Mouse (Mus musculus) CH12.LX (cell line): Measurements from ENCODE around the gene Rap2c. TPM values are rescaled to one million over a fixed set of nuclear protein-coding genes. Genes with fewer than 3 reads are reported as not detected.

ENCODE experiments used
- DNase-seq: peaks from one replicate; pipeline ENCODE4 v3.0.0-alpha.2; 2013; ENCODE audit errors: extremely low read depth
- H3K27ac ChIP-seq: 2 replicates; pipeline ENCODE4 v1.5.1; 2012; ENCODE audit warnings: low read depth, mild to moderate bottlenecking, control low read depth, moderate library complexity; ENCODE audit not compliant: insufficient read depth
- H3K27me3 ChIP-seq: replicated peaks from 2 replicates; pipeline ENCODE3; 2012; ENCODE audit warnings: inconsistent platforms
- H3K36me3 ChIP-seq, 2 experiments: replicated peaks in 1 of 2; 2 replicates each; pipeline versions ENCODE3 to v1.6.1; 2012; ENCODE audit warnings: inconsistent platforms in 1 of 2, low read length in 1 of 2, mild to moderate bottlenecking in 1 of 2, mixed read lengths in 1 of 2, moderate library complexity in 1 of 2; ENCODE audit not compliant: control insufficient read depth in 1 of 2, insufficient read depth in 1 of 2
- H3K4me1 ChIP-seq, 2 experiments: 2 replicates each; pipeline ENCODE4 v1.6.1; 2012; ENCODE audit warnings: inconsistent platforms in 1 of 2, moderate library complexity in 1 of 2; ENCODE audit not compliant: insufficient read depth in 2 of 2, control insufficient read depth in 1 of 2
- H3K4me2 ChIP-seq: 2 replicates; pipeline ENCODE4 v1.6.1; 2012; ENCODE audit warnings: low read depth, mild to moderate bottlenecking, control low read depth; ENCODE audit not compliant: poor library complexity, insufficient read depth, severe bottlenecking
- H3K4me3 ChIP-seq, 3 experiments: fragments of 150-350 bp in 1 of 3; sonication (generic) in 1 of 3; replicated peaks in 1 of 3; 2 replicates each; pipeline versions ENCODE3 to v1.5.1; 2011 to 2012; ENCODE audit warnings: low read depth in 2 of 3, low read length in 2 of 3, mild to moderate bottlenecking in 2 of 3, moderate library complexity in 2 of 3, control low read depth in 1 of 3, improper control_type of control experiment in 1 of 3, inconsistent platforms in 1 of 3, mixed read lengths in 1 of 3; ENCODE audit not compliant: poor library complexity in 1 of 3
- H3K79me2 ChIP-seq: replicated peaks from 2 replicates; pipeline ENCODE4 v1.6.1; 2012; ENCODE audit warnings: mild to moderate bottlenecking, moderate library complexity; ENCODE audit not compliant: control insufficient read depth, poor library complexity, insufficient read depth, severe bottlenecking; ENCODE audit errors: extremely low read depth
- H3K9ac ChIP-seq: 2 replicates; pipeline ENCODE4 v1.6.1; 2012; ENCODE audit warnings: low read depth, mild to moderate bottlenecking, control low read depth, moderate library complexity; ENCODE audit not compliant: insufficient read depth
- H3K9me3 ChIP-seq: replicated peaks from 2 replicates; pipeline ENCODE3; 2012; ENCODE audit warnings: low read length, inconsistent platforms, mixed read lengths
- BHLHE40 ChIP-seq: IDR thresholded peaks from 2 replicates; pipeline ENCODE4 v1.6.1; 2011; ENCODE audit warnings: mild to moderate bottlenecking, low read depth, low read length, improper control_type of control experiment
- CHD2 ChIP-seq: IDR thresholded peaks from 2 replicates; pipeline ENCODE4 v1.6.1; 2011; ENCODE audit warnings: low read length, improper control_type of control experiment
- CTCF ChIP-seq, 2 experiments: IDR thresholded peaks in 1 of 2; conservative IDR thresholded peaks in 1 of 2; 2 replicates each; pipeline ENCODE4 v1.5.1; 2011 to 2012; ENCODE audit warnings: low read depth in 2 of 2, low read length in 2 of 2, improper control_type of control experiment in 1 of 2, inconsistent platforms in 1 of 2, mild to moderate bottlenecking in 1 of 2, moderate library complexity in 1 of 2
- E2F4 ChIP-seq: IDR thresholded peaks from 2 replicates; pipeline ENCODE4 v1.6.1; 2011; ENCODE audit warnings: low read depth, low read length, improper control_type of control experiment; ENCODE audit not compliant: insufficient replicate concordance
- EP300 ChIP-seq: IDR thresholded peaks from 2 replicates; pipeline ENCODE4 v1.6.1; 2011; ENCODE audit warnings: low read length, improper control_type of control experiment
- ETS1 ChIP-seq: conservative IDR thresholded peaks from 2 replicates; pipeline ENCODE4 v1.6.1; 2012; ENCODE audit warnings: low read depth, mild to moderate bottlenecking, inconsistent platforms, low read length, improper control_type of control experiment, moderate library complexity
- JUN ChIP-seq: IDR thresholded peaks from 2 replicates; pipeline ENCODE4 v1.6.1; 2011; ENCODE audit warnings: low read depth, mild to moderate bottlenecking, low read length, improper control_type of control experiment, moderate library complexity; ENCODE audit not compliant: insufficient read depth
- JUND ChIP-seq: conservative IDR thresholded peaks from 2 replicates; pipeline ENCODE4 v1.6.1; 2011; ENCODE audit warnings: low read depth, low read length, improper control_type of control experiment
- KAT2A ChIP-seq: IDR thresholded peaks from 2 replicates; pipeline ENCODE4 v1.6.1; 2012; ENCODE audit warnings: low read length, improper control_type of control experiment, inconsistent platforms; ENCODE audit not compliant: insufficient replicate concordance
- MAFK ChIP-seq: IDR thresholded peaks from 2 replicates; pipeline ENCODE4 v1.6.1; 2011; ENCODE audit warnings: low read length, improper control_type of control experiment; ENCODE audit not compliant: insufficient replicate concordance
- MEF2A ChIP-seq: IDR thresholded peaks from 2 replicates; pipeline ENCODE4 v1.6.1; 2014; ENCODE audit warnings: low read depth, mild to moderate bottlenecking, inconsistent platforms, low read length, improper control_type of control experiment, borderline replicate concordance
- MXI1 ChIP-seq: IDR thresholded peaks from 2 replicates; pipeline ENCODE4 v1.6.1; 2011; ENCODE audit warnings: mild to moderate bottlenecking, low read depth, low read length, improper control_type of control experiment
- POLR2AphosphoS2 ChIP-seq: IDR thresholded peaks from 2 replicates; pipeline ENCODE4 v1.6.1; 2011; ENCODE audit warnings: low read depth, low read length, improper control_type of control experiment
- RAD21 ChIP-seq: IDR thresholded peaks from 2 replicates; pipeline ENCODE4 v1.6.1; 2011; ENCODE audit warnings: low read depth, mild to moderate bottlenecking, low read length, improper control_type of control experiment, moderate library complexity
- SMC3 ChIP-seq: IDR thresholded peaks from 2 replicates; pipeline ENCODE4 v1.6.1; 2011; ENCODE audit warnings: low read depth, low read length, improper control_type of control experiment
- TBP ChIP-seq: conservative IDR thresholded peaks from 2 replicates; pipeline ENCODE4 v1.6.1; 2011; ENCODE audit warnings: low read depth, low read length, improper control_type of control experiment
- TCF12 ChIP-seq: IDR thresholded peaks from 2 replicates; pipeline ENCODE4 v1.6.1; 2014; ENCODE audit warnings: low read depth, mild to moderate bottlenecking, inconsistent platforms, low read length, improper control_type of control experiment
- UBTF ChIP-seq: IDR thresholded peaks from 2 replicates; pipeline ENCODE4 v1.6.1; 2012; ENCODE audit warnings: low read depth, mild to moderate bottlenecking, inconsistent platforms, low read length, improper control_type of control experiment, moderate library complexity
- ZC3H11A ChIP-seq: IDR thresholded peaks from 2 replicates; pipeline ENCODE4 v1.6.1; 2012; ENCODE audit warnings: low read depth, mild to moderate bottlenecking, inconsistent platforms, low read length, improper control_type of control experiment
- dilution Hi-C: fragments of 300-500 bp; cut with MboI; formaldehyde crosslinking; loops from 2 replicates; pipeline ENCODE4 v1.14.3; 2020; ENCODE audit warnings: low sequenced_read_pairs; ENCODE audit not compliant: extremely low pct_unique_long_range_greater_than_20kb, extremely low pct_ligation_motif_present
- in situ Hi-C: fragments of 300-500 bp; cut with MboI; formaldehyde crosslinking; loops from 3 replicates; pipeline ENCODE4 v1.14.3; 2019; ENCODE audit warnings: low sequenced_read_pairs, low pct_ligation_motif_present, low pct_unique_long_range_greater_than_20kb, mixed read lengths
- polyA plus RNA-seq: library from polyadenylated mRNA; unstranded; fragments of >175 nt; gene quantifications from 2 replicates; pipeline ENCODE4 v1.2.1, GENCODE M21; 2012; ENCODE audit warnings: low read depth; ENCODE audit not compliant: insufficient read length
- total RNA-seq, 2 experiments: library from RNA; depleted of rRNA; stranded (reverse); fragments of 300-350 nt in 1 of 2; fragments of >200 nt in 1 of 2; gene quantifications; 2 replicates each; pipeline ENCODE4 v1.2.3; 2012 to 2014

Rap2c gene
- total and polyA plus RNA-seq, 3 experiments: 10.0 to 31.7 (median 28.8) TPM

GRCm38 (mm10) chrX:50969907-50970306 is 47.9 kb downstream of the Rap2c start:
- DNase-seq: no peak
- no peaks in the 10 kb centered on the region for H3K36me3 ChIP-seq
- H3K9ac ChIP-seq: no peak overlapping the region
- dilution Hi-C loops: no loop called here
- no peak overlapping the region for H3K4me3 ChIP-seq
- H3K79me2 ChIP-seq: no peaks in the 10 kb centered on the region
- H3K27ac ChIP-seq: no peak overlapping the region
- TF ChIP-seq POLR2AphosphoS2: no peak
- no peak for TF ChIP-seq MAFK
- no peak for TF ChIP-seq MXI1
- H3K9me3 ChIP-seq: no peaks in the 10 kb centered on the region
- no peaks in the 10 kb centered on the region for H3K27me3 ChIP-seq
- in situ Hi-C loops: no loop called here
- H3K4me1 ChIP-seq: no peaks in the 10 kb centered on the region
- H3K4me2 ChIP-seq: no peak overlapping the region

DNA sequence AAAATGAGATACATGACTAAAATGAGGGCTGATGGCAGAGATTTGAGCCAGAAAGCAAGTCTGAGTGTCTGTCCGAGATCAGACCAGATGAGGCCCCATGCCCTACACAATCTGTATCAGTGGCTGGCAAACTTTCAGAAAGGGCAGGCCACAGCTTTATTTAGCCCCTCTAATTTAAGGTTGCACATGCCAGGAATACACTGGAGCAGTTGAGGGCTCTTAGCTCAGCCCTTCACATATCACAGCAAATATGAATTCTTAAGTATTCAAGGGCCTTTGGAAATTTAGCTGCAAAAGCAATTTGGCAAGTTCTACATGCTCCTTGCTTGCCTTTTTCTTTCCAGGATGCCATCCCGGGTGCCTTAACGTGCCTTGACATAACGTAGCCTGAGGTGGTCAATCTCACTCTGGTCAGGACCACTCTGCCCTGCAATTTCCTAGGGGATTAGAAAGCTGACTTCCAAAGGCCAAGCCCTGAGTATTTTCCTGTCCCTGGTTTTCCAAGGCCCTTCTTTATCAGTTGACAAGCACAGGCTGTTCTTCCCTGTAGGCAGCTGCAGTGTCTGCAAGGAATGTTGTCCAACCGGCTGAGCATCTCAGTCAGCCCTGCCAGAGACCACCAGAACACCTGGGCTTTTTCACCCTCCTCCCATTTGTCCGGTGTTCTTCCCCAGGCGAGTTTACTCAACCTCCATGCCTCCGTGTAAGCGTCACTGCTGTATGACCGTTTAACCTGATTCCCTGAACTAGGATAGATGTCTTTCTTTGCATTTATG is 49.5 kb downstream of the Rap2c start:
- Histone ChIP-seq H3K9me3 (no peaks in the 10 kb centered on the region), H3K36me3 (no peaks in the 10 kb centered on the region), H3K4me1 (no peaks in the 10 kb centered on the region), H3K9ac (no peak overlapping the region), H3K79me2 (no peaks in the 10 kb centered on the region), H3K27me3 (no peaks in the 10 kb centered on the region), H3K4me3 (no peak overlapping the region), H3K27ac (no peak overlapping the region), H3K4me2 (no peak overlapping the region)
- dilution Hi-C loops (no loop called here), in situ Hi-C loops (no loop called here)
- TF ChIP-seq BHLHE40 (no peak), TCF12 (no peak), ETS1 (no peak), MEF2A (no peak), EP300 (no peak), E2F4 (no peak), SMC3 (no peak), RAD21 (no peak), TBP (no peak), JUND (no peak), CHD2 (no peak)
- DNase-seq: no peak

GRCm38 (mm10) chrX:50965157-50965556 is 52.7 kb downstream of the Rap2c start:
- no peaks in the 10 kb centered on the region for H3K36me3 ChIP-seq
- dilution Hi-C loops (no loop called here), in situ Hi-C loops (no loop called here)
- DNase-seq: no peak
- H3K4me1 ChIP-seq: no peaks in the 10 kb centered on the region
- H3K9ac ChIP-seq: no peak overlapping the region
- H3K27ac ChIP-seq: no peak overlapping the region
- no peak overlapping the region for H3K4me3 ChIP-seq
- TF ChIP-seq ZC3H11A (no peak), KAT2A (no peak), CHD2 (no peak), CTCF (conservative IDR thresholded peaks at IDR 0.05 in 1 of 2, IDR thresholded peaks at IDR 0.05 in 1 of 2; ENCODE audit: low read depth in 2 of 2, low read length in 2 of 2) (no peak), UBTF (no peak), MEF2A (no peak), MXI1 (no peak), JUN (no peak)
- H3K9me3 ChIP-seq: no peaks in the 10 kb centered on the region
- no peak overlapping the region for H3K4me2 ChIP-seq
- no peaks in the 10 kb centered on the region for H3K27me3 ChIP-seq
- H3K79me2 ChIP-seq: no peaks in the 10 kb centered on the region
